Mouse (Mus musculus) C2C12 (cell line): ENCODE measurements at regions not wholly inside any gene's neighbourhood (a gene's known extent, or its start where the extent isn't known, plus 50 kb on each side); places are given as distances from the start of the nearest gene placed in this dataset.

Experiments
- H3K27me3 ChIP-seq: one replicate; pipeline ENCODE4 v1.6.1; 2011; ENCODE audit not compliant: control insufficient read depth, insufficient read depth, insufficient read length
- H3K36me3 ChIP-seq: one replicate; pipeline ENCODE4 v1.6.1; 2011; ENCODE audit not compliant: control insufficient read depth, insufficient read depth
- H3K4me3 ChIP-seq: one replicate; pipeline ENCODE4 v1.5.1; 2011; ENCODE audit warnings: mild to moderate bottlenecking, control low read depth; ENCODE audit not compliant: poor library complexity, insufficient read depth, severe bottlenecking
- H3K79me2 ChIP-seq: one replicate; pipeline ENCODE4 v1.6.1; 2011; ENCODE audit not compliant: control insufficient read depth, insufficient read depth
- H3K79me3 ChIP-seq: one replicate; pipeline ENCODE4 v1.6.1; 2011; ENCODE audit warnings: low read depth, control low read depth
- H3ac ChIP-seq: one replicate; pipeline ENCODE3; 2011; ENCODE audit warnings: low read depth; ENCODE audit not compliant: control insufficient read depth, insufficient read length
- CEBPB ChIP-seq: IDR thresholded peaks from one replicate; pipeline ENCODE4 v1.6.1; 2011; ENCODE audit warnings: low read depth, mild to moderate bottlenecking, control low read depth, moderate library complexity
- CTCF ChIP-seq: IDR thresholded peaks from one replicate; pipeline ENCODE4 v1.5.1; 2011; ENCODE audit not compliant: control insufficient read depth, insufficient read depth, insufficient read length
- FOSL1 ChIP-seq: IDR thresholded peaks from one replicate; pipeline ENCODE4 v1.8.0; 2011; ENCODE audit warnings: mild to moderate bottlenecking, low read length; ENCODE audit not compliant: poor library complexity, insufficient read depth, severe bottlenecking
- MAX ChIP-seq: IDR thresholded peaks from one replicate; pipeline ENCODE4 v1.6.1; 2011; ENCODE audit warnings: mild to moderate bottlenecking, control low read depth
- MYOD1 ChIP-seq: IDR thresholded peaks from one replicate; pipeline ENCODE4 v1.6.1; 2011; ENCODE audit warnings: low read depth; ENCODE audit not compliant: control insufficient read depth, insufficient read length
- MYOG ChIP-seq: IDR thresholded peaks from one replicate; pipeline ENCODE4 v1.6.1; 2011; ENCODE audit not compliant: control insufficient read depth, insufficient read length; ENCODE audit errors: extremely low read depth
- USF1 ChIP-seq: IDR thresholded peaks from one replicate; pipeline ENCODE4 v1.6.1; 2011; ENCODE audit warnings: low read depth, mild to moderate bottlenecking, control low read depth, moderate library complexity

GRCm38 (mm10) chr12:15244966-15245365 is 571.8 kb downstream of the Trib2 start:
- H3K79me3 ChIP-seq: no peaks in the 10 kb centered on the region
- H3K79me2 ChIP-seq: no peaks in the 10 kb centered on the region
- no peaks in the 10 kb centered on the region for H3K27me3 ChIP-seq
- H3K36me3 ChIP-seq: no peaks in the 10 kb centered on the region
- H3ac ChIP-seq: no peak overlapping the region
- no peak overlapping the region for H3K4me3 ChIP-seq
- TF ChIP-seq CEBPB (no peak), MAX (no peak), MYOG (no peak), CTCF (no peak), MYOD1 (no peak), USF1 (no peak), FOSL1 (no peak)

DNA sequence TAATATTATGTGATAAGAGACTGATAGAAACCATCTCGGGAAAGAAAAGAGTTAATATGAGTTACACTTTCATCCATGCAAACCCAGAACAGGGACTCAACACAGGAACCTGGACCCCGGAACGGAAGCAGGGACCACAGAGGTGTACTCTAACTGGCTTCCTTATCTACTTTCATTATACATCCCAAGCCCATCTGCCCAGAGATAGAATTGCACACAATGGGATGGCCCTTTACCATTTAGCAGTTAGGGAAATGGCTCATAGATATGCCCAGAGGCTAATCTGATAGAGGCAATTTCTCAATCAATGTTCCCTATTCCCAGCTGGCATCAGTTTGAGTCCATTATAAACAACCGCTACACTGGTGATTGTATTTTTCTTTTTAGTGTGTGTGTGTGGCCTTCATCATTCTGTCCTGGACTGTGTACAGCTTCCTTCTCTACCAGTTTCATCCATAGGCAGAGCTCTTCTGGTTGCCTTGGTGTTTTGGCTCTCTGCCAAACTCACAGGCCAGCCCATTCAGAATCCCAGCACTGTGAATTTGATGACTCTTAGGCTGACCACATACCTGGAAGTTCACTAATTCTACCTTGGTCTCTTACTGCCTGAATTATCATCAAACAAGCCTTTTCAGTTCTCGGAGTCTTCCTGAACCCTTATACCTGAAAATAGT is 594.1 kb downstream of the Trib2 start:
- Histone ChIP-seq H3ac (no peak overlapping the region), H3K4me3 (no peak overlapping the region), H3K27me3 (no peaks in the 10 kb centered on the region), H3K79me3 (no peaks in the 10 kb centered on the region), H3K79me2 (no peaks in the 10 kb centered on the region), H3K36me3 (no peaks in the 10 kb centered on the region)
- TF ChIP-seq MYOD1 (no peak), MAX (no peak), FOSL1 (no peak), CTCF (no peak), CEBPB (no peak), USF1 (no peak), MYOG (no peak)

GRCm38 (mm10) chr12:15218504-15218903 is 598.2 kb downstream of the Trib2 start:
- H3K36me3 ChIP-seq: no peaks in the 10 kb centered on the region
- H3K27me3 ChIP-seq: no peaks in the 10 kb centered on the region
- TF ChIP-seq MAX: no peak
- TF ChIP-seq MYOG: no peak
- no peak overlapping the region for H3ac ChIP-seq
- H3K79me2 ChIP-seq: no peaks in the 10 kb centered on the region
- no peak overlapping the region for H3K4me3 ChIP-seq
- H3K79me3 ChIP-seq: no peaks in the 10 kb centered on the region

GRCm38 (mm10) chr12:15216180-15216579 is 600.5 kb downstream of the Trib2 start:
- Histone ChIP-seq H3ac (no peak overlapping the region), H3K79me3 (no peaks in the 10 kb centered on the region), H3K79me2 (no peaks in the 10 kb centered on the region), H3K27me3 (no peaks in the 10 kb centered on the region), H3K36me3 (no peaks in the 10 kb centered on the region), H3K4me3 (no peak overlapping the region)
- TF ChIP-seq CEBPB (no peak), USF1 (no peak), MAX (no peak), FOSL1 (no peak)

DNA sequence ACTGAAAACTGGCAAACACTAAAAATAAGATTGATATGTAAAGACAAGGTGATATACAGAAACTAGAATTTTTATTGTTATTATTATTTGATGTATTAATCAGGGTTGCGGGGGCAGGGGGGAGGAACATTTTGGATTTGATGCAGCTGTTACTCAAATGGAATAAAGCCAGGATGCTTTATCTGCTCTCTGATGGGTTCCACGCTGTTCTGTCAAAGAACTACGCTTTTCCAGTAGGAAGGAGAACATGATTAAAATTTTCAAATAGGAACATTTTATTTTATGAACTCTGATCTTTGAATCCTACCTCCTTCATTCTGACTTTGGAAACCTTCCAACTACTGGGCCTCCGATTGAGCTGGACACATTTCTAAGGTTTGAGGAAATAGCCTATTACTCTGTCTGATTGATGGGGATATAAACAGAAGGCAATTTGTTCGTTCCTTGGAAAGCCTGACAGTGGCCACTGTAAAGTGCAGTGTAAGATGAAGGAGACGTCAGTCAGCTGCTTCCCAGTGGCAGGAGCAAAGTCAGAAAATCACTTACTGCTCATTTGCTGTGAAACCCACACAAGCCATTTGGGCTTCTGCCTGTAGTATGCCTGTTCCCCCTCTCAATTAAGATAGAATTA is 642.2 kb downstream of the Trib2 start:
- Histone ChIP-seq H3K4me3 (no peak overlapping the region), H3ac (no peak overlapping the region), H3K79me2 (no peaks in the 10 kb centered on the region), H3K79me3 (no peaks in the 10 kb centered on the region), H3K36me3 (no peaks in the 10 kb centered on the region), H3K27me3 (no peaks in the 10 kb centered on the region)
- TF ChIP-seq USF1 (no peak), CEBPB (no peak), MAX (no peak), MYOG (no peak), MYOD1 (no peak), FOSL1 (no peak), CTCF (no peak)

DNA sequence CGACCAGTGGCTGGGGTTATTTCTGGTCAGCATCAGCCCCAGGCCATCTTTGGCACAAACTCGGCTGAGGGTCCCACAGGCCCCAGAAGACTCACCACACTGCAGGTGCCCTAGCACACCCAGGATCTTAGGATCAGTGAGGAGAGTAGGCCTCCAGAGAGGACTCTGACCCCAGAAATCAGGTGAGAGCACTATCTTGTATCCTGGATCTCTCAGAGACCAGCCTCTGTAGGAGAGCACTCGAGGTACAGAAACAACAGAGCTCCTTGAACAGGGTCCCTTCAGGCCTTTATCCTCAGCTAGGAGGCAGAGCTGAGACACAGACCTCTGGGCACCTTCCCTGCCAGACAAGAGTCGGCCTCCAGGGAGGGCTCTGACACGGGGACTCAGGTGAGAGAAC is 654.1 kb downstream of the Trib2 start:
- Histone ChIP-seq H3K27me3 (no peaks in the 10 kb centered on the region), H3ac (no peak overlapping the region), H3K79me3 (no peaks in the 10 kb centered on the region), H3K4me3 (no peak overlapping the region), H3K36me3 (no peaks in the 10 kb centered on the region), H3K79me2 (no peaks in the 10 kb centered on the region)
- no peak for TF ChIP-seq CEBPB
- no peak for TF ChIP-seq FOSL1
- TF ChIP-seq MYOG: no peak
- no peak for TF ChIP-seq MYOD1
- TF ChIP-seq USF1: no peak
- no peak for TF ChIP-seq CTCF
- TF ChIP-seq MAX: no peak
